Mouse (Mus musculus): ENCODE measurements around the gene Tmem213.

Gene Tmem213

GRCm38 (mm10) chr6:38109160-38109795, at the start of gene Tmem213:
Gene Tmem213, plus strand, starts transcription at chr6:38109255.
- no peak for DNase-seq (ENCODE audit: low spot score in 2 of 2)

- no peak for DNase-seq (ENCODE audit: low spot score in 2 of 2)
Observed at GRCm38 (mm10) chr6:38064621-38065020, 44.4 kb upstream of the Tmem213 start.

- DNase-seq (ENCODE audit: low spot score in 2 of 2): no peak
Observed at GRCm38 (mm10) chr6:38065122-38065500, 43.9 kb upstream of the Tmem213 start.

GRCm38 (mm10) chr6:38065501-38066122, 43.4 kb upstream of the Tmem213 start:
- no peak for DNase-seq (ENCODE audit: low spot score in 2 of 2)

- no peak for DNase-seq (ENCODE audit: low spot score in 2 of 2)
Observed at GRCm38 (mm10) chr6:38066215-38066614, 42.8 kb upstream of the Tmem213 start.

GRCm38 (mm10) chr6:38071256-38071655, 37.8 kb upstream of the Tmem213 start:
- no peak for DNase-seq (ENCODE audit: low spot score in 2 of 2)

GRCm38 (mm10) chr6:38072137-38072796, 36.8 kb upstream of the Tmem213 start:
- DNase-seq (ENCODE audit: low spot score in 2 of 2): no peak

- DNase-seq (ENCODE audit: low spot score in 2 of 2): no peak
Observed at GRCm38 (mm10) chr6:38073592-38073991, 35.5 kb upstream of the Tmem213 start.

- no peak for DNase-seq (ENCODE audit: low spot score in 2 of 2)
Observed at GRCm38 (mm10) chr6:38080364-38080763, 28.7 kb upstream of the Tmem213 start.

- DNase-seq (ENCODE audit: low spot score in 2 of 2): no peak
Observed at GRCm38 (mm10) chr6:38081727-38082341, 27.2 kb upstream of the Tmem213 start.

- DNase-seq (ENCODE audit: low spot score in 2 of 2): no peak
Observed at GRCm38 (mm10) chr6:38083204-38083603, 25.9 kb upstream of the Tmem213 start.

- no peak for DNase-seq (ENCODE audit: low spot score in 2 of 2)
Observed at GRCm38 (mm10) chr6:38087242-38088026, 21.6 kb upstream of the Tmem213 start.

- no peak for DNase-seq (ENCODE audit: low spot score in 2 of 2)
Observed at GRCm38 (mm10) chr6:38092539-38092938, 16.5 kb upstream of the Tmem213 start.

GRCm38 (mm10) chr6:38094701-38095100, 14.4 kb upstream of the Tmem213 start:
- DNase-seq (ENCODE audit: low spot score in 2 of 2): no peak

- DNase-seq (ENCODE audit: low spot score in 2 of 2): no peak
Observed at GRCm38 (mm10) chr6:38096961-38097370, 12.1 kb upstream of the Tmem213 start.

- no peak for DNase-seq (ENCODE audit: low spot score in 2 of 2)
Observed at GRCm38 (mm10) chr6:38102216-38102795, 6.7 kb upstream of the Tmem213 start.

GRCm38 (mm10) chr6:38103775-38104174, 5.3 kb upstream of the Tmem213 start:
- DNase-seq (ENCODE audit: low spot score in 2 of 2): no peak

GRCm38 (mm10) chr6:38105924-38106323, 3.1 kb upstream of the Tmem213 start:
- DNase-seq (ENCODE audit: low spot score in 2 of 2): no peak

- no peak for DNase-seq (ENCODE audit: low spot score in 2 of 2)
Observed at GRCm38 (mm10) chr6:38108449-38108848, 606 bp upstream of the Tmem213 start.

- no peak for DNase-seq (ENCODE audit: low spot score in 2 of 2)
Observed at GRCm38 (mm10) chr6:38109871-38110270, 816 bp downstream of the Tmem213 start.

- no peak for DNase-seq (ENCODE audit: low spot score in 2 of 2)
Observed at GRCm38 (mm10) chr6:38110859-38111258, 1.8 kb downstream of the Tmem213 start.

Data from urinary bladder, postnatal 4 days (tissue).